Mouse (Mus musculus) G1E (cell line): ENCODE measurements at regions not wholly inside any gene's neighbourhood (a gene's known extent, or its start where the extent isn't known, plus 50 kb on each side); places are given as distances from the start of the nearest gene placed in this dataset.

Experiments
- CTCF ChIP-seq: IDR thresholded peaks from 2 replicates; pipeline ENCODE4 v1.5.1; 2012; ENCODE audit warnings: low read depth, low read length, inconsistent platforms, mixed read lengths
- TAL1 ChIP-seq: conservative IDR thresholded peaks from 2 replicates; pipeline ENCODE4 v1.6.1; 2012; ENCODE audit warnings: low read depth, low read length, inconsistent platforms, mixed read lengths

- TF ChIP-seq TAL1 (no peak), CTCF (no peak)
Observed at GRCm38 (mm10) chr14:76932890-76933289, 103.7 kb upstream of the Ccdc122 start.
